Mouse (Mus musculus) adrenal gland, postnatal 25 days (tissue): ENCODE data around the gene Zfp958. TPM values are rescaled to one million over a fixed set of nuclear protein-coding genes. Genes with fewer than 3 reads are reported as not detected.
"Not testable (repeated sequence)": the region's sequence is repeated elsewhere in the genome, so short reads cannot be mapped to it uniquely, and the experiment has no call there.

Source experiments
- DNase-seq: peaks from one replicate; pipeline ENCODE4 v3.0.0; 2021; ENCODE audit warnings: mixed read lengths
- long read RNA-seq: library from polyadenylated mRNA; stranded (forward); transcript quantifications from one replicate; pipeline ENCODE4 v2.0.0, GENCODE M21; 2021
- total RNA-seq: library from RNA; stranded (reverse); gene quantifications from 2 replicates; pipeline ENCODE4 v1.2.3, GENCODE M21; 2021

Gene Zfp958
- total RNA-seq, result 22.2 and 24.5 TPM in 2 replicates
- long read RNA-seq, transcript Zfp958-202 (4 exons, 2,364 nt), result major isoform, 9 of 16 reads
- long read RNA-seq, partial matches to known transcripts, result 0 of 16 reads
- long read RNA-seq, other reads (novel, unspliced or antisense), result 6 of 16 reads

GRCm38 (mm10) chr8:4612932-4613853 lies at the start of gene Zfp958:
TSS of gene Zfp958 (plus strand) at chr8:4613167.
- DNase-seq, result peak; percentile 82

- DNase-seq, result no peak
Observed at GRCm38 (mm10) chr8:4581986-4582385, 31.0 kb upstream of the Zfp958 start.

- DNase-seq, result no peak
Observed at GRCm38 (mm10) chr8:4582754-4583178, 30.2 kb upstream of the Zfp958 start.

- DNase-seq, result no peak
Observed at GRCm38 (mm10) chr8:4584660-4585059, 28.3 kb upstream of the Zfp958 start.

GRCm38 (mm10) chr8:4586356-4586755 lies 26.6 kb upstream of the Zfp958 start:
- DNase-seq, result no peak

- no peak for DNase-seq
Observed at GRCm38 (mm10) chr8:4588165-4589000, 24.6 kb upstream of the Zfp958 start.

- no peak for DNase-seq
Observed at GRCm38 (mm10) chr8:4608896-4609295, 4.1 kb upstream of the Zfp958 start.

- DNase-seq, result not testable (repeated sequence)
Observed at GRCm38 (mm10) chr8:4611626-4612175, 1.3 kb upstream of the Zfp958 start.

- DNase-seq, result no peak
Observed at GRCm38 (mm10) chr8:4627349-4627748, 14.4 kb downstream of the Zfp958 start.

GRCm38 (mm10) chr8:4637071-4637470 lies 24.1 kb downstream of the Zfp958 start:
- DNase-seq, result no peak

GRCm38 (mm10) chr8:4642974-4643373 lies 30.0 kb downstream of the Zfp958 start:
- not testable (repeated sequence) for DNase-seq

GRCm38 (mm10) chr8:4656536-4656935 lies 43.6 kb downstream of the Zfp958 start:
- DNase-seq, result peak; percentile 36

GRCm38 (mm10) chr8:4675191-4676003 lies 62.4 kb downstream of the Zfp958 start:
- no peak for DNase-seq

GRCm38 (mm10) chr8:4676586-4676985 lies 63.6 kb downstream of the Zfp958 start:
- DNase-seq, result no peak

- DNase-seq, result peak; percentile 98
Observed at GRCm38 (mm10) chr8:4677265-4678217, 64.6 kb downstream of the Zfp958 start.

- DNase-seq, result peak; percentile 88
Observed at GRCm38 (mm10) chr8:4678218-4678907, 65.4 kb downstream of the Zfp958 start.

GRCm38 (mm10) chr8:4678908-4679545 lies 66.1 kb downstream of the Zfp958 start:
- no peak for DNase-seq

GRCm38 (mm10) chr8:4679796-4680195 lies 66.8 kb downstream of the Zfp958 start:
- no peak for DNase-seq
